Mouse (Mus musculus): Measurements from ENCODE around the gene Tjap1.

The Tjap1 gene

GRCm38 (mm10) chr17:46252571-46253451, 30.0 kb downstream of the Tjap1 start:
- peak; percentile 55 for DNase-seq

GRCm38 (mm10) chr17:46251174-46251573, 31.7 kb downstream of the Tjap1 start:
- peak; percentile 38 for DNase-seq

GRCm38 (mm10) chr17:46248189-46248522, 34.7 kb downstream of the Tjap1 start:
- no peak for DNase-seq

GRCm38 (mm10) chr17:46247512-46248188, 35.2 kb downstream of the Tjap1 start, which contains the start of the genes Polr1c and Yipf3:
Gene Polr1c, minus strand, starts transcription at chr17:46248054.
Gene Yipf3, plus strand, starts transcription at chr17:46248080.
- DNase-seq = peak; percentile 94

GRCm38 (mm10) chr17:46244579-46244978, 38.2 kb downstream of the Tjap1 start:
- no peak for DNase-seq

- DNase-seq = no peak
These were observed 39.2 kb downstream of the Tjap1 start for GRCm38 (mm10) chr17:46243624-46244023.

- DNase-seq = no peak
These were observed 39.8 kb downstream of the Tjap1 start for GRCm38 (mm10) chr17:46242993-46243392.

GRCm38 (mm10) chr17:46242274-46242673, 40.6 kb downstream of the Tjap1 start:
- DNase-seq = no peak

GRCm38 (mm10) chr17:46241471-46241870, 41.4 kb downstream of the Tjap1 start:
- DNase-seq = no peak

- DNase-seq = no peak
These were observed 43.2 kb downstream of the Tjap1 start for GRCm38 (mm10) chr17:46239516-46240114.

GRCm38 (mm10) chr17:46237480-46237879, 45.3 kb downstream of the Tjap1 start:
- DNase-seq = no peak

- no peak for DNase-seq
These were observed 45.7 kb downstream of the Tjap1 start for GRCm38 (mm10) chr17:46237079-46237478.

GRCm38 (mm10) chr17:46236067-46236466, 46.8 kb downstream of the Tjap1 start:
- DNase-seq = no peak

- no peak for DNase-seq
These were observed 55.2 kb downstream of the Tjap1 start for GRCm38 (mm10) chr17:46227576-46227975.

GRCm38 (mm10) chr17:46221601-46222000, 61.2 kb downstream of the Tjap1 start:
- DNase-seq = no peak

- DNase-seq = no peak
These were observed 72.3 kb downstream of the Tjap1 start for GRCm38 (mm10) chr17:46210550-46210949.

All from thymus, postnatal 14 days (tissue).